Mouse (Mus musculus): ENCODE results near the gene Gdpd5.

DNA sequence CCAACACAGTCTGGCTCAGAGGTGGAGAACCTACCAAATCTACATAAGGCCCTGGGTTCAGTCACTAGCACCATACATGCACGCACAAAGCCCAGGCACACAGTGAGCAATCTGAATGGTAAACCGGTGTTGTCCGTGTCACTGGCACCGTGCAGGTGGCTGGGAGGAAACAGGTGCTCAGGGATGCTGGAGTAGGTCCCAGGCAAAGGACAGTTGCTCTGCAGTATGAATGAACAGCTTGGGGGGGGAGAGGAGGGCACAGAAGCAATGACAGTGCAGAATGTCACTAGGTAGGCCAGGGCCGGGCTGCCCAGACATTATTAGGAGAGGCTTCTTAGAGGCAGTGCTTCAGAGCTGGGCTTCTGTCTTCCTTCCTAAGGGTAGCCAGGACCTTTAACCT, 6.1 kb downstream of the Gdpd5 start:
- TF ChIP-seq CTCF (IDR thresholded peaks at IDR 0.05; ENCODE audit: low read depth, low read length) (no peak), GATA1 (IDR thresholded peaks at IDR 0.05; ENCODE audit: borderline replicate concordance, low read length) (no peak), TAL1 (conservative IDR thresholded peaks at IDR 0.05; ENCODE audit: low read depth, low read length) (no peak)
